Mouse (Mus musculus) cerebellum, adult 2 months (tissue): Measurements from ENCODE around the gene Gm3250.

Source experiments
- CTCF ChIP-seq: fragments of 200-500 bp; IDR thresholded peaks from 2 replicates; pipeline ENCODE4 v1.5.1; 2011; ENCODE audit warnings: low read depth, mild to moderate bottlenecking, control low read depth, low read length, moderate library complexity, borderline replicate concordance; ENCODE audit not compliant: insufficient read depth
- POLR2A ChIP-seq: fragments of 200-500 bp; IDR thresholded peaks from 2 replicates; pipeline ENCODE4 v1.6.1; 2011; ENCODE audit warnings: low read length, control low read depth, borderline replicate concordance; ENCODE audit not compliant: insufficient read depth

DNA sequence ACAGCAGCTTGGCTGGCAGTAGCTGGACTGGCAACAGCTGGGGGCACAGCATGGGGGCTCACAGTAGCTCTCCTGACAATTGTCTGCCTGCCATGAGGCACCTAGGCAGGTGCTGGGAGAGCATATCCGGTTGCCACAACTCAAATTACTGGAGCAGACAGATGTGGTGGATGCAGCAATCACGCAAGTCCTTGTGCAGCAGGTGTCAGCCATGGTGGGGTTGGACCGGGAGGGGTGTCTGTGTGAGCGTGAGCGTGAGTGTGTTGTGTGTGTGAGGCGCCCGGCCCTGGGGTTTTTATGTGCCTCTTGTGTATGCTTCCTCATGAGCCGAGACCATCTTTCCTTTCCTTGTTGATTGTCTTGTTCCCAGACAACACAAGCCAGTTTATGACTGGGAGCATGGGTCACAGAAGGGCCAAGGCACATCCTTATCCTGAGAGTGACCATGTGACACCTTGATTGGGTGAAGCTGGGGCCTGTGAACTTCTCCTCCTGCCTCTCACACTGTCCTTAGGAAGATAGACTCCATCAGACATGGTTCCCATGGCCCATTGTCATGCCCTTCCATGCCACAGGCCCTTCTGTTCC lies 16.7 kb upstream of the Gm3250 start, which contains the start of gene Gm19668:
- TF ChIP-seq POLR2A (no peak), CTCF (no peak)
